Mouse (Mus musculus): ENCODE measurements around the gene 4932438H23Rik.

GRCm38 (mm10) chr16:91085239-91085825, 9.6 kb downstream of the 4932438H23Rik start:
- TF ChIP-seq POLR2AphosphoS2 (IDR thresholded peaks at IDR 0.05; ENCODE audit: low read length) (no peak), CHD2 (IDR thresholded peaks at IDR 0.05; ENCODE audit: low read length) (no peak), RCOR1 (IDR thresholded peaks at IDR 0.05; ENCODE audit: low read depth, low read length) (no peak), CTCF (IDR thresholded peaks at IDR 0.05 in 2 of 3, conservative IDR thresholded peaks at IDR 0.05 in 1 of 3; ENCODE audit: control insufficient read depth in 1 of 3, insufficient read depth in 1 of 3, low read depth in 2 of 3, low read length in 3 of 3, poor library complexity in 1 of 3, severe bottlenecking in 1 of 3) (no peak), EP300 (IDR thresholded peaks at IDR 0.05; ENCODE audit: low read depth in 1 of 2, low read length in 2 of 2) (no peak), UBTF (IDR thresholded peaks at IDR 0.05; ENCODE audit: borderline replicate concordance, insufficient read depth, low read depth, low read length) (no peak), RAD21 (IDR thresholded peaks at IDR 0.05; ENCODE audit: low read depth, low read length) (no peak), ZMIZ1 (IDR thresholded peaks at IDR 0.05; ENCODE audit: low read depth, low read length) (no peak), GATA1 (IDR thresholded peaks at IDR 0.05; ENCODE audit: low read depth, low read length) (no peak), MAX (IDR thresholded peaks at IDR 0.05; ENCODE audit: low read length) (no peak), BHLHE40 (IDR thresholded peaks at IDR 0.05; ENCODE audit: borderline replicate concordance, low read depth, low read length) (no peak)

All from MEL (cell line).